Mouse (Mus musculus) MEL (cell line): ENCODE results near the gene Apobec3. TPM values are rescaled to one million over a fixed set of nuclear protein-coding genes. Genes with fewer than 3 reads are reported as not detected.

ENCODE experiments used
- DNase-seq: peaks from one replicate; pipeline ENCODE4 v3.0.0; 2011; ENCODE audit warnings: low read depth, low spot score
- H3K27ac ChIP-seq: 2 replicates; pipeline ENCODE4 v1.5.1; 2012; ENCODE audit warnings: low read depth, mild to moderate bottlenecking, control low read depth, low read length, moderate library complexity; ENCODE audit not compliant: control insufficient read depth
- H3K27me3 ChIP-seq, 2 experiments: fragments of 150-350 bp in 1 of 2; sonication (generic) in 1 of 2; 2 replicates each; pipeline ENCODE4 v1.6.1; 2012; ENCODE audit warnings: low read length in 2 of 2, mild to moderate bottlenecking in 2 of 2, improper control_type of control experiment in 1 of 2, moderate library complexity in 1 of 2; ENCODE audit not compliant: insufficient read depth in 2 of 2, control insufficient read depth in 1 of 2
- H3K36me3 ChIP-seq, 2 experiments: 2 replicates each; pipeline ENCODE4 v1.6.1; 2012 to 2014; ENCODE audit warnings: low read length in 2 of 2, improper control_type of control experiment in 1 of 2, inconsistent platforms in 1 of 2, mild to moderate bottlenecking in 1 of 2; ENCODE audit not compliant: insufficient read depth in 2 of 2, control insufficient read depth in 1 of 2
- H3K4me1 ChIP-seq, 2 experiments: fragments of 150-350 bp in 1 of 2; sonication (generic) in 1 of 2; 2 replicates each; pipeline ENCODE4 v1.6.1; 2012; ENCODE audit warnings: low read length in 2 of 2, improper control_type of control experiment in 1 of 2, mild to moderate bottlenecking in 1 of 2; ENCODE audit not compliant: insufficient read depth in 2 of 2, control insufficient read depth in 1 of 2
- H3K4me3 ChIP-seq, 2 experiments: fragments of 150-350 bp in 1 of 2; sonication (generic) in 1 of 2; 2 replicates each; pipeline ENCODE4 v1.5.1; 2012; ENCODE audit warnings: low read depth in 2 of 2, low read length in 2 of 2, mild to moderate bottlenecking in 2 of 2, moderate library complexity in 2 of 2, control low read depth in 1 of 2, improper control_type of control experiment in 1 of 2; ENCODE audit not compliant: control insufficient read depth in 1 of 2, insufficient read depth in 1 of 2
- H3K79me2 ChIP-seq: 2 replicates; pipeline ENCODE4 v1.6.1; 2012; ENCODE audit warnings: mild to moderate bottlenecking, low read length, moderate library complexity; ENCODE audit not compliant: control insufficient read depth, poor library complexity, insufficient read depth
- H3K9ac ChIP-seq: 2 replicates; pipeline ENCODE4 v1.6.1; 2012; ENCODE audit warnings: low read depth, mild to moderate bottlenecking, control low read depth, low read length, moderate library complexity; ENCODE audit not compliant: control insufficient read depth, poor library complexity, severe bottlenecking
- H3K9me3 ChIP-seq: fragments of 150-350 bp; sonication (generic); replicated peaks from 2 replicates; pipeline ENCODE4 v1.6.1; 2012; ENCODE audit warnings: mild to moderate bottlenecking, low read length, improper control_type of control experiment, moderate library complexity; ENCODE audit not compliant: insufficient read depth
- CHD2 ChIP-seq: IDR thresholded peaks from 2 replicates; pipeline ENCODE4 v1.6.1; 2011; ENCODE audit warnings: low read length, improper control_type of control experiment
- CTCF ChIP-seq, 3 experiments: IDR thresholded peaks in 2 of 3; conservative IDR thresholded peaks in 1 of 3; 2 replicates each; pipeline ENCODE4 v1.5.1; 2011 to 2012; ENCODE audit warnings: low read length in 3 of 3, low read depth in 2 of 3, mild to moderate bottlenecking in 2 of 3, improper control_type of control experiment in 1 of 3, inconsistent platforms in 1 of 3, mixed read lengths in 1 of 3, moderate library complexity in 1 of 3; ENCODE audit not compliant: control insufficient read depth in 1 of 3, insufficient read depth in 1 of 3, poor library complexity in 1 of 3, severe bottlenecking in 1 of 3
- ELF1 ChIP-seq: IDR thresholded peaks from 2 replicates; pipeline ENCODE4 v1.6.1; 2014; ENCODE audit warnings: low read depth, mild to moderate bottlenecking, inconsistent platforms, low read length, improper control_type of control experiment, moderate library complexity
- ETS1 ChIP-seq: IDR thresholded peaks from 2 replicates; pipeline ENCODE4 v1.6.1; 2012; ENCODE audit warnings: low read depth, mild to moderate bottlenecking, inconsistent platforms, low read length, improper control_type of control experiment, moderate library complexity
- GATA1 ChIP-seq: IDR thresholded peaks from 2 replicates; pipeline ENCODE4 v1.6.1; 2011; ENCODE audit warnings: low read depth, low read length, improper control_type of control experiment
- HCFC1 ChIP-seq: IDR thresholded peaks from 2 replicates; pipeline ENCODE4 v1.6.1; 2012; ENCODE audit warnings: low read depth, mild to moderate bottlenecking, inconsistent platforms, low read length, improper control_type of control experiment, moderate library complexity
- MAFK ChIP-seq: IDR thresholded peaks from 2 replicates; pipeline ENCODE4 v1.6.1; 2011; ENCODE audit warnings: low read depth, mild to moderate bottlenecking, low read length, improper control_type of control experiment, borderline replicate concordance
- MAX ChIP-seq: IDR thresholded peaks from 2 replicates; pipeline ENCODE4 v1.6.1; 2011; ENCODE audit warnings: low read length, improper control_type of control experiment
- MAZ ChIP-seq: IDR thresholded peaks from 2 replicates; pipeline ENCODE4 v1.6.1; 2012; ENCODE audit warnings: low read depth, mild to moderate bottlenecking, inconsistent platforms, low read length, improper control_type of control experiment
- MYC ChIP-seq: IDR thresholded peaks from 2 replicates; pipeline ENCODE4 v1.6.1; 2011; ENCODE audit warnings: low read depth, mild to moderate bottlenecking, low read length, improper control_type of control experiment, moderate library complexity
- POLR2A ChIP-seq, 2 experiments: IDR thresholded peaks; 2 replicates each; pipeline ENCODE4 v1.6.1; 2011 to 2012; ENCODE audit warnings: low read length in 2 of 2, mild to moderate bottlenecking in 2 of 2, control low read depth in 1 of 2, improper control_type of control experiment in 1 of 2, low read depth in 1 of 2, moderate library complexity in 1 of 2; ENCODE audit not compliant: control insufficient read depth in 1 of 2, insufficient read depth in 1 of 2, poor library complexity in 1 of 2
- RAD21 ChIP-seq: IDR thresholded peaks from 2 replicates; pipeline ENCODE4 v1.6.1; 2011; ENCODE audit warnings: mild to moderate bottlenecking, low read depth, low read length, improper control_type of control experiment
- RCOR1 ChIP-seq: IDR thresholded peaks from 2 replicates; pipeline ENCODE4 v1.6.1; 2012; ENCODE audit warnings: low read depth, mild to moderate bottlenecking, inconsistent platforms, low read length, improper control_type of control experiment
- TCF12 ChIP-seq: IDR thresholded peaks from 2 replicates; pipeline ENCODE4 v1.6.1; 2014; ENCODE audit warnings: low read depth, mild to moderate bottlenecking, inconsistent platforms, low read length, improper control_type of control experiment, moderate library complexity
- USF1 ChIP-seq: IDR thresholded peaks from 2 replicates; pipeline ENCODE4 v1.6.1; 2014; ENCODE audit warnings: low read depth, mild to moderate bottlenecking, inconsistent platforms, low read length, improper control_type of control experiment, moderate library complexity
- USF2 ChIP-seq, 2 experiments: IDR thresholded peaks; 2 replicates each; pipeline ENCODE4 v1.6.1; 2011 to 2012; ENCODE audit warnings: improper control_type of control experiment in 2 of 2, low read length in 2 of 2, borderline replicate concordance in 1 of 2, inconsistent platforms in 1 of 2, low read depth in 1 of 2, mild to moderate bottlenecking in 1 of 2; ENCODE audit not compliant: insufficient read depth in 1 of 2
- ZC3H11A ChIP-seq: IDR thresholded peaks from 2 replicates; pipeline ENCODE4 v1.6.1; 2012; ENCODE audit warnings: low read depth, mild to moderate bottlenecking, inconsistent platforms, low read length, improper control_type of control experiment
- ZMIZ1 ChIP-seq: IDR thresholded peaks from 2 replicates; pipeline ENCODE4 v1.6.1; 2012; ENCODE audit warnings: low read depth, mild to moderate bottlenecking, inconsistent platforms, low read length, improper control_type of control experiment, moderate library complexity
- polyA plus RNA-seq, 2 experiments: library from polyadenylated mRNA; stranded (reverse) in 1 of 2; unstranded in 1 of 2; fragments of >175 nt in 1 of 2; fragments of >200 nt in 1 of 2; gene quantifications; 2 replicates each; pipeline versions ENCODE4 v1.2.1 to v1.2.4; 2012; ENCODE audit warnings: low replicate concordance in 2 of 2, low read depth in 1 of 2; ENCODE audit not compliant: insufficient read length in 2 of 2, insufficient read depth in 1 of 2, missing spikeins in 1 of 2
- total RNA-seq: library from RNA; depleted of rRNA; stranded (reverse); fragments of 300-350 nt; gene quantifications from 2 replicates; pipeline ENCODE4 v1.2.3, GENCODE M21; 2012

Gene Apobec3
- total and polyA plus RNA-seq, 3 experiments, result 22.2 to 38.6 TPM; not detected in 1

- H3K4me1 ChIP-seq, result peaks cover 4 to 12% of the 10 kb centered on the region in 2 experiments; a peak in 3 of 4 replicates
- H3K79me2 ChIP-seq, result no peaks in the 10 kb centered on the region; the same call in 1 of the 2 replicates
- DNase-seq, result peak; percentile 34
- peak overlapping the region in 1 of 2 experiments; percentile 32; a peak in 2 of 4 replicates for H3K4me3 ChIP-seq
- no peaks in the 10 kb centered on the region for H3K27me3 ChIP-seq
- H3K9ac ChIP-seq, result peak overlapping the region; percentile 44
- no peaks in the 10 kb centered on the region for H3K9me3 ChIP-seq
- H3K36me3 ChIP-seq, result 0 out of 4 replicates have a peak, but pooled peaks cover 0 to 2% of the 10 kb centered on the region in 2 experiments
- no peak for TF ChIP-seq ZC3H11A
- no peak for TF ChIP-seq MAZ
- no peak for TF ChIP-seq MAFK
- TF ChIP-seq CHD2, result no peak
- TF ChIP-seq MAX, result no peak
- H3K27ac ChIP-seq, result no peak overlapping the region
These were observed 43.3 kb downstream of the Apobec3 start for GRCm38 (mm10) chr15:79934776-79935175.

- H3K27ac ChIP-seq, result no peak overlapping the region
- peaks cover 0 to 4% of the 10 kb centered on the region in 2 experiments; a peak in 1 of 4 replicates for H3K36me3 ChIP-seq
- H3K9me3 ChIP-seq, result no peaks in the 10 kb centered on the region
- no peak overlapping the region for H3K4me3 ChIP-seq
- no peak for TF ChIP-seq ELF1
- TF ChIP-seq GATA1, result no peak
- TF ChIP-seq CTCF (IDR thresholded peaks at IDR 0.05 in 2 of 3, conservative IDR thresholded peaks at IDR 0.05 in 1 of 3; ENCODE audit: control insufficient read depth in 1 of 3, insufficient read depth in 1 of 3, low read depth in 2 of 3, low read length in 3 of 3, poor library complexity in 1 of 3, severe bottlenecking in 1 of 3), result no peak
- TF ChIP-seq HCFC1, result no peak
- no peak for TF ChIP-seq TCF12
- no peak for TF ChIP-seq RCOR1
- no peak for TF ChIP-seq MAZ
- TF ChIP-seq RAD21, result no peak
- TF ChIP-seq ZC3H11A, result no peak
- no peak for TF ChIP-seq USF2 (IDR thresholded peaks at IDR 0.05; ENCODE audit: borderline replicate concordance in 1 of 2, insufficient read depth in 1 of 2, low read depth in 1 of 2, low read length in 2 of 2)
- no peak for TF ChIP-seq CHD2
- no peak for TF ChIP-seq USF1
- no peak for TF ChIP-seq POLR2A (IDR thresholded peaks at IDR 0.05; ENCODE audit: control insufficient read depth in 1 of 2, insufficient read depth in 1 of 2, low read depth in 1 of 2, low read length in 2 of 2, poor library complexity in 1 of 2)
- no peak for TF ChIP-seq ETS1
- TF ChIP-seq MYC, result no peak
- TF ChIP-seq ZMIZ1, result no peak
- no peaks in the 10 kb centered on the region; the same call in 1 of the 2 replicates for H3K79me2 ChIP-seq
- H3K27me3 ChIP-seq, result no peaks in the 10 kb centered on the region
- peaks cover 4 to 16% of the 10 kb centered on the region in 2 experiments; a peak in 3 of 4 replicates for H3K4me1 ChIP-seq
- no peak for DNase-seq
- H3K9ac ChIP-seq, result no peak overlapping the region
These were observed 44.4 kb downstream of the Apobec3 start for GRCm38 (mm10) chr15:79935654-79936373.
